Mouse (Mus musculus): ENCODE measurements at regions not wholly inside any gene's neighbourhood (a gene's known extent, or its start where the extent isn't known, plus 50 kb on each side); places are given as distances from the start of the nearest gene placed in this dataset.

- TF ChIP-seq CTCF (IDR thresholded peaks at IDR 0.05; ENCODE audit: low read depth), result no peak
- TF ChIP-seq EP300 (IDR thresholded peaks at IDR 0.05; ENCODE audit: low read depth), result no peak
These were observed 198.5 kb upstream of the Tmem161b start for GRCm38 (mm10) chr13:84023637-84024036.

All from heart, postnatal 0 days (tissue).